Mouse (Mus musculus) thymus, postnatal 36 days (tissue): Measurements from ENCODE around the gene Olfr706.
"Not testable (repeated sequence)": the region's sequence is repeated elsewhere in the genome, so short reads cannot be mapped to it uniquely, and the experiment has no call there.

Source experiments
- DNase-seq, 2 experiments: peaks; one replicate each; pipeline ENCODE4 v3.0.0; 2022; ENCODE audit warnings: mixed read lengths in 2 of 2

Olfr706 gene

GRCm38 (mm10) chr7:106888062-106888461 lies at the start of gene Olfr706:
TSS of gene Olfr706 (minus strand) at chr7:106888162.
- no peak for DNase-seq

DNA sequence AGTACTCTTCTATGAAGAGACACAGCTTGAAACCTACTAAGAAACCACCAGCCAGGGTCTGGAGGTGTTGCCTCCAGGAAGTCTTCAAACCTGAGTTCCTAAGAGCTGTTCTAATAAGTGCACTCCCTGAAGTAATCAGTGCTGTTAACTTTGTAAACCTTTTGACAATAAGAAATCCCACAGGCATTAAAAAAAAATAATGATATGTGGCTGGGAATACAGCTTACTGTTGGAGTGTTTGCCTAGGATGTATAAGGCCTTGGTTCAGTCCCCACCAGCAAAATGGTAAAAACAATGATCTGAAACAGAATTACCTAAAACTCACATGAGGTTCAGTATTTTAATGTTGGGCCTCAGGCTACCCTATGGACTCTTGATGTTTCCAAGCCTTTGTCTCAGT lies 44.2 kb upstream of the Olfr706 start, which contains the start of gene Olfr709-ps1:
Olfr709-ps1 (minus strand) TSS at position 101 of the 400 bp plus-strand sequence.
- DNase-seq = no peak

DNA sequence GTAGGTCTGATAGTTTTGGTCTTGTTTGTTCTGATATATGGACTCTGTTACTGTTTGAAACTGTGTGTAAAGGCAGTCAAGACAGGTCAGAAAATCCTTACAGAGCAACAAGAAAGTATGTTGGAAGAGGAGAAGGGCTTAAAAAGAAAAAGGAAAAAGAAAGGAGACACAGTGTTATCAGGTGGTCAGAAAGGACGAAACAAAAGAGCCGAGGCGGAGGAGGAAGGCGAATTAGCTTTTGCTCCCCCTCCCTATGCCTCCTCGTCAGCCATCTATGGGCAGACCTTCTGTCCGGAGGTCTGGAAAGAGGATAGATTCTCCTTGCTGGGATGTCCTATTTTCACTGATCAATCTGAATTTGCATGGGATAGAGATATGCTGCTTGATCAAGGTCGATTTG lies 33.0 kb upstream of the Olfr706 start:
- not testable (repeated sequence) for DNase-seq

DNA sequence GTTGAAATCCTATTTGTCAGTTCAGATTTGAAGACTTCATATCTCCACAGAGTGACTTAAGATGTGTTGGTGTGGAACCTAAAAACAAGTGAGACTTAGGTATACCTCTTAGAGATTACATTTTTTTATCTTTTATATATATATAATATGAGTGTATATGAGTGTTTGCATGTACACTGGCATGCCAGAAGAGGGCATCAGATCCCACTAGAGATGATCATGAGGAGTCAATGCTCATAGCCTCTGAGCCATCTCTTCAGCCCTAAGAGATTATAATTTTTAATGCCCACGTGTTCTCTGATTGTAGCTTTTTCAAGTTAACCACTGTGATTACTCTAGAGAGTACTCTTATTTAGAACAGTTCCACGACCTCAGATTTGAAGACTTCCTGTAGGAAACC lies 19.7 kb upstream of the Olfr706 start, which contains the start of gene Olfr1532-ps1:
Olfr1532-ps1 (plus strand) TSS at position 326 of the 400 bp plus-strand sequence.
- DNase-seq = no peak

DNA sequence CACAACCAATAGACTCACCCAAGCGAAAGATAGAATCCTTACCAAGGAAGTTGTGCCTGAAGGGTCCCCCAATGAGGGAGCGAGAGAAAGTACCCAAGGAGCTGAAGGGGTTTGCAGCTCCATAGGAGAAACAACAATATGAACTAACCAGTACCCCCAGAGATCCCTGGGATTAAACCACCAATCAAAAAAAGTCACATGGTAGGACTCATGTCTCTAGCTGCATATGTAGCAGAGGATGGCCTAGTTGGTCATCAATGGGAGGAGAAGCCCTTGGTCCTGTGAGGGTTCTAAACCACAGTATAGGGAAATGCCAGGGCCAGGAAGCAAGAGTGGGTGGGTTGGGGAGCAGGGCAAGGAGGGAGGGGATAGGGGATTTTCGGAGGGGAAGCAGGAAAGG lies 13.2 kb upstream of the Olfr706 start, which contains the start of gene Olfr707:
Olfr707 (minus strand) TSS at position 101 of the 400 bp plus-strand sequence.
- DNase-seq = not testable (repeated sequence)

GRCm38 (mm10) chr7:106876791-106877190 lies 11.2 kb downstream of the Olfr706 start, which contains the start of gene Olfr705:
TSS of gene Olfr705 (minus strand) at chr7:106876891.
- no peak for DNase-seq

DNA sequence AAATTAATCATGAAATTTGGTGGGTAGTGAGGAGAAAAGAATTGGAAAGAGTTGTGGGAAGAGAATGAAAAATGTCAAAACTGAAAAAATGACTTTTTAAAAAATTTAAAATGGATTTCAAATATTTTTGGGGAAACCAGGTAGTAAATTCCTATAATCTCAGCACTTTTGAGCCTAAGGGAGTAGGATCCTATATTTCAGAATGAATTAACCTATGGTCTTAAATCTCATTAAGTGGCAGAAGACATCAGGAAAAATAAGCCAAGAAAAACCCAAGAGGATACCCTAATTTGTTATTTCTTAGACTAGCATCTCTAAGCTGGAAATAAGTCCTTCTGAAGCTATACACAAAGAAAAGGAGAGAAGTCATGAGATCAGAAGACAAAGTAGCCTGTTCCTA lies 25.1 kb downstream of the Olfr706 start, which contains the start of gene Olfr704:
Olfr704 (plus strand) TSS at position 301 of the 400 bp plus-strand sequence.
- DNase-seq = no peak

DNA sequence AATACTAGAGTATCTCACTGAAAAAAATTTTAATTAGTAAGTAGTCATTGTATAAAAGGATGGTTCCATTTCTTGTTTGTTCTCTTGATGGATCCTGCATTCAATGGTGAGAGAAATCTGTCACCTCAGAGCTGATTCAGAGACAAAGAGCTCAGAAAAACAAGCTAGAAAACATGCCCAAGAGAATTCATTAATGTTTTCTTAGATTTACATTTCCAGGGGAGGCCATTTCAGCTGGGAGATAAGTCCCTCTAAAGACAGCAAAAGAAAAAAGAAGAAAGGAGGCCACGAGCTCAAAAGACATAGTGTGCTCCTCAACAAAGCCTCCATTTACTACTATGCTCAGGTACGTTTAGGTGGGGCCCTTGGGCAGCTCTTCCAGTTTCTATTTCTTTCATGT lies 44.9 kb downstream of the Olfr706 start, which contains the start of gene Olfr703:
Olfr703 (plus strand) TSS at position 301 of the 400 bp plus-strand sequence.
- DNase-seq = no peak

DNA sequence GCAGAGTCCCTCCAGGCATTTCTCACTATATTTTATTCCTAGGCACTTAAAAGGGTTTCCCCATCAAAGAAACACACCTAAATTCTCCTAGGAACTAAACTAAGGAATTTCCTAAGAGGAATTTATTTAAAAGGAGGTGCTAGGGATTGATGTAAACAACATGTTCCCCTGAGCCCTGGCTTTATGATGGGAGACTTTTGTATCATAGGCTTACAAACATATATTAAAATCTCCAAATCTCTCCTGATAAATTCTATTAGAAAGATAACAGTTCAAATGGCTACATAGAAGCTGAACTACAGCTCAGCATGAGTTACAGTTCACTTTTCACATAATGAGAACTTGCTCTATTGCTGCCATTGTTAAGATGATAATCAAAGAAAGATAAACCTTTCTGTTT lies 54.2 kb downstream of the Olfr706 start, which contains the start of gene Olfr702:
Olfr702 (minus strand) TSS at position 101 of the 400 bp plus-strand sequence.
- DNase-seq = no peak
